Mouse (Mus musculus) midbrain, embryonic 11.5 days (tissue): ENCODE data around the gene Dnpep. TPM values are rescaled to one million over a fixed set of nuclear protein-coding genes. Genes with fewer than 3 reads are reported as not detected.
A peak's percentile ranks its signal among the peaks of the same experiment; 100 is the strongest.

Experiments used
- ATAC-seq: fragments of 200-750 bp; cut with Nextera tagmentation; 2 replicates; pipeline ENCODE4 v1.8.0; 2017; ENCODE audit warnings: moderate TSS enrichment, moderate library complexity; ENCODE audit not compliant: low FRiP score
- DNase-seq: peaks from one replicate; pipeline ENCODE4 v3.0.0; 2015; ENCODE audit warnings: low spot score; ENCODE audit errors: missing footprints
- H3K27ac ChIP-seq: fragments of 300-500 bp; sonication (generic); 2 replicates; pipeline ENCODE4 v1.5.1; 2014; ENCODE audit warnings: low read depth, low read length
- H3K27me3 ChIP-seq: fragments of 300-500 bp; sonication (generic); 2 replicates; pipeline ENCODE4 v1.6.1; 2014; ENCODE audit warnings: mild to moderate bottlenecking, low read length, moderate library complexity, mixed read lengths; ENCODE audit not compliant: control insufficient read depth, insufficient read depth
- H3K36me3 ChIP-seq: fragments of 300-500 bp; sonication (generic); 2 replicates; pipeline ENCODE4 v1.6.1; 2014; ENCODE audit warnings: mild to moderate bottlenecking, low read length, moderate library complexity, mixed read lengths; ENCODE audit not compliant: control insufficient read depth, insufficient read depth
- H3K4me1 ChIP-seq: fragments of 300-500 bp; sonication (generic); 2 replicates; pipeline ENCODE4 v1.6.1; 2014; ENCODE audit warnings: low read length; ENCODE audit not compliant: control insufficient read depth, insufficient read depth
- H3K4me2 ChIP-seq: fragments of 300-500 bp; sonication (generic); 2 replicates; pipeline ENCODE4 v1.6.1; 2014; ENCODE audit warnings: mild to moderate bottlenecking, moderate library complexity
- H3K4me3 ChIP-seq: fragments of 300-500 bp; sonication (generic); 2 replicates; pipeline ENCODE4 v1.5.1; 2014; ENCODE audit warnings: low read depth, low read length
- H3K9ac ChIP-seq: fragments of 300-500 bp; sonication (generic); 2 replicates; pipeline ENCODE4 v1.6.1; 2014; ENCODE audit warnings: low read length
- H3K9me3 ChIP-seq: fragments of 300-500 bp; sonication (generic); 2 replicates; pipeline ENCODE4 v1.6.1; 2016; ENCODE audit warnings: low read length; ENCODE audit not compliant: control insufficient read depth
- WGBS: fragments of 180-500 bp; shearing (Covaris S2); extraction: QIAGEN DNeasy Blood & Tissue Kit; methylation state at CpG from one replicate; pipeline ENCODE4 v1.1.7; 2014; 5-methylcytosine and 5-hydroxymethylcytosine counted together
- polyA plus RNA-seq: library from polyadenylated mRNA; unstranded; fragments of >200 nt; fragmentation: Nextera tagmentation; extraction: Ambion mirVana; gene quantifications from 2 replicates; pipeline ENCODE4 v1.2.1, GENCODE M21; 2014

Dnpep gene
- polyA plus RNA-seq, result 149 TPM in 2 replicates

- H3K4me3 ChIP-seq, result peak within 1 kb of the TSS; percentile 58
- DNase-seq, result peak; percentile 100
- peaks cover 8% of the 10 kb centered on the region for H3K36me3 ChIP-seq
- peak within 1 kb of the TSS; percentile 79 for H3K9ac ChIP-seq
- peaks cover 9% of the 10 kb centered on the region for H3K4me1 ChIP-seq
- peak within 1 kb of the TSS; percentile 77 for H3K4me2 ChIP-seq
- under 1% methylated on average over 90 of the region's 92 CpGs for WGBS
- no peaks in the 10 kb centered on the region for H3K9me3 ChIP-seq
- peak within 1 kb of the TSS; percentile 80 for H3K27ac ChIP-seq
- no peaks in the 10 kb centered on the region for H3K27me3 ChIP-seq
- ATAC-seq, result peak; percentile 98
Measured at GRCm38 (mm10) chr1:75317241-75318201, at the start of gene Dnpep. Gene Dnpep (minus strand): TSS chr1:75317990.

- Histone ChIP-seq H3K27ac (no peak overlapping the region), H3K4me2 (no peak overlapping the region), H3K36me3 (no peaks in the 10 kb centered on the region), H3K9me3 (no peaks in the 10 kb centered on the region), H3K27me3 (peaks cover 12% of the 10 kb centered on the region), H3K4me3 (no peak overlapping the region), H3K4me1 (peaks cover 8% of the 10 kb centered on the region), H3K9ac (no peak overlapping the region)
- WGBS, result 92% methylated on average over 14 of the region's 14 CpGs
- ATAC-seq (no peak), DNase-seq (no peak)
Measured at GRCm38 (mm10) chr1:75365510-75366137, 47.8 kb upstream of the Dnpep start.

GRCm38 (mm10) chr1:75363868-75364267 is 46.1 kb upstream of the Dnpep start:
- no peak for ATAC-seq

GRCm38 (mm10) chr1:75361750-75362149 is 44.0 kb upstream of the Dnpep start:
- peaks cover 31% of the 10 kb centered on the region for H3K27me3 ChIP-seq
- ATAC-seq (no peak), DNase-seq (no peak)
- no peaks in the 10 kb centered on the region for H3K36me3 ChIP-seq
- H3K9ac ChIP-seq, result no peak overlapping the region
- no peak overlapping the region for H3K4me3 ChIP-seq
- H3K9me3 ChIP-seq, result no peaks in the 10 kb centered on the region
- WGBS, result 27% methylated on average over 4 of the region's 4 CpGs
- peaks cover 10% of the 10 kb centered on the region for H3K4me1 ChIP-seq
- no peak overlapping the region for H3K4me2 ChIP-seq
- H3K27ac ChIP-seq, result no peak overlapping the region

More at GRCm38 (mm10) chr1:75363868-75364267, 46.1 kb upstream of the Dnpep start:
- DNase-seq, result no peak
- Histone ChIP-seq H3K4me1 (peaks cover 10% of the 10 kb centered on the region), H3K4me2 (no peak overlapping the region), H3K4me3 (no peak overlapping the region), H3K36me3 (no peaks in the 10 kb centered on the region), H3K27me3 (peaks cover 30% of the 10 kb centered on the region), H3K9me3 (no peaks in the 10 kb centered on the region), H3K27ac (no peak overlapping the region), H3K9ac (no peak overlapping the region)
- WGBS, result 89% methylated on average over 3 of the region's 3 CpGs

GRCm38 (mm10) chr1:75361123-75361522 is 43.3 kb upstream of the Dnpep start:
- H3K4me3 ChIP-seq, result no peak overlapping the region
- ATAC-seq (no peak), DNase-seq (no peak)
- H3K9ac ChIP-seq, result no peak overlapping the region
- no peak overlapping the region for H3K4me2 ChIP-seq
- H3K36me3 ChIP-seq, result no peaks in the 10 kb centered on the region
- no peak overlapping the region for H3K27ac ChIP-seq
- 48% methylated on average over 4 of the region's 4 CpGs for WGBS
- H3K9me3 ChIP-seq, result no peaks in the 10 kb centered on the region
- peaks cover 31% of the 10 kb centered on the region for H3K27me3 ChIP-seq
- peaks cover 10% of the 10 kb centered on the region for H3K4me1 ChIP-seq

GRCm38 (mm10) chr1:75360112-75361031 is 42.6 kb upstream of the Dnpep start, which contains the start of gene Des:
Gene Des (plus strand): TSS chr1:75360329.
- Histone ChIP-seq H3K36me3 (no peaks in the 10 kb centered on the region), H3K9me3 (no peaks in the 10 kb centered on the region), H3K27me3 (peaks cover 28% of the 10 kb centered on the region), H3K4me1 (peaks cover 10% of the 10 kb centered on the region), H3K4me3 (peak within 1 kb of the TSS; percentile 25), H3K27ac (no peak within 1 kb of the TSS), H3K9ac (peak within 1 kb of the TSS; percentile 33; the same call in 1 of the 2 replicates), H3K4me2 (peak within 1 kb of the TSS; percentile 53)
- ATAC-seq, result peak; percentile 33; the same call in 1 of the 2 replicates
- 1% methylated on average over 79 of the region's 80 CpGs for WGBS
- peak; percentile 91 for DNase-seq

GRCm38 (mm10) chr1:75359346-75359745 is 41.6 kb upstream of the Dnpep start:
- WGBS, result 80% methylated on average over 13 of the region's 13 CpGs
- Histone ChIP-seq H3K36me3 (no peaks in the 10 kb centered on the region), H3K27ac (no peak overlapping the region), H3K9ac (no peak overlapping the region), H3K4me2 (no peak overlapping the region), H3K27me3 (peaks cover 28% of the 10 kb centered on the region), H3K4me1 (peaks cover 10% of the 10 kb centered on the region), H3K9me3 (no peaks in the 10 kb centered on the region), H3K4me3 (no peak overlapping the region)
- DNase-seq, result no peak
- no peak for ATAC-seq

GRCm38 (mm10) chr1:75358009-75358408 is 40.2 kb upstream of the Dnpep start:
- ATAC-seq, result no peak
- Histone ChIP-seq H3K4me2 (no peak overlapping the region), H3K4me3 (no peak overlapping the region), H3K9me3 (no peaks in the 10 kb centered on the region), H3K27me3 (peaks cover 28% of the 10 kb centered on the region), H3K9ac (no peak overlapping the region), H3K27ac (no peak overlapping the region), H3K36me3 (no peaks in the 10 kb centered on the region), H3K4me1 (peaks cover 10% of the 10 kb centered on the region)
- no peak for DNase-seq
- 85% methylated on average over 4 of the region's 4 CpGs for WGBS
